Mouse (Mus musculus) hindbrain, embryonic 13.5 days (tissue): ENCODE data around the gene Rangrf. TPM values are rescaled to one million over a fixed set of nuclear protein-coding genes. Genes with fewer than 3 reads are reported as not detected.
"Not testable (repeated sequence)": the region's sequence is repeated elsewhere in the genome, so short reads cannot be mapped to it uniquely, and the experiment has no call there.

Source experiments
- ATAC-seq: fragments of 200-750 bp; cut with Nextera tagmentation; 2 replicates; pipeline ENCODE4 v1.8.0; 2017; ENCODE audit warnings: moderate TSS enrichment; ENCODE audit not compliant: low FRiP score
- H3K27ac ChIP-seq: fragments of 300-500 bp; sonication (generic); 2 replicates; pipeline ENCODE4 v1.5.1; 2015; ENCODE audit warnings: inconsistent platforms, mild to moderate bottlenecking, moderate library complexity
- H3K27me3 ChIP-seq: fragments of 300-500 bp; sonication (generic); 2 replicates; pipeline ENCODE4 v1.6.1; 2015; ENCODE audit warnings: mild to moderate bottlenecking, inconsistent platforms
- H3K36me3 ChIP-seq: fragments of 300-500 bp; sonication (generic); 2 replicates; pipeline ENCODE4 v1.6.1; 2015; ENCODE audit warnings: mild to moderate bottlenecking, inconsistent platforms
- H3K4me1 ChIP-seq: fragments of 300-500 bp; sonication (generic); replicated peaks from 2 replicates; pipeline ENCODE4 v1.6.1; 2015; ENCODE audit warnings: inconsistent platforms
- H3K4me2 ChIP-seq: fragments of 300-500 bp; sonication (generic); 2 replicates; pipeline ENCODE4 v1.6.1; 2015; ENCODE audit warnings: inconsistent platforms, mild to moderate bottlenecking, moderate library complexity
- H3K4me3 ChIP-seq: fragments of 300-500 bp; sonication (generic); 2 replicates; pipeline ENCODE4 v1.5.1; 2015; ENCODE audit warnings: mild to moderate bottlenecking, inconsistent platforms
- H3K9ac ChIP-seq: fragments of 300-500 bp; sonication (generic); 2 replicates; pipeline ENCODE4 v1.6.1; 2015; ENCODE audit warnings: mild to moderate bottlenecking, inconsistent platforms
- H3K9me3 ChIP-seq: fragments of 300-500 bp; sonication (generic); 2 replicates; pipeline ENCODE4 v1.6.1; 2016; ENCODE audit warnings: inconsistent platforms
- WGBS: fragments of 180-500 bp; shearing (Covaris S2); methylation state at CpG from one replicate; pipeline ENCODE4 v1.1.7; 2015; 5-methylcytosine and 5-hydroxymethylcytosine counted together
- polyA plus RNA-seq: library from polyadenylated mRNA; unstranded; fragments of >200 nt; fragmentation: Nextera tagmentation; extraction: Ambion mirVana; gene quantifications from 2 replicates; pipeline ENCODE4 v1.2.1, GENCODE M21; 2015

Rangrf gene
- polyA plus RNA-seq: 24.7 and 26.7 TPM in 2 replicates

- H3K9ac ChIP-seq: 0 out of 2 replicates have a peak within 1 kb of the TSS, but pooled peaks have one; percentile 15
Measured at GRCm38 (mm10) chr11:68975085-68975484, at the start of gene Rangrf. Gene Rangrf, minus strand, starts transcription at chr11:68975185.

GRCm38 (mm10) chr11:69020691-69021090 is 45.7 kb upstream of the Rangrf start:
- H3K4me2 ChIP-seq: no peak overlapping the region

More at GRCm38 (mm10) chr11:68975085-68975484, at the start of gene Rangrf:
- H3K9me3 ChIP-seq: no peaks in the 10 kb centered on the region
- no peak for ATAC-seq
- peak within 1 kb of the TSS; percentile 63 for H3K4me2 ChIP-seq
- H3K27me3 ChIP-seq: 0 out of 2 replicates have a peak, but pooled peaks cover 3% of the 10 kb centered on the region
- H3K36me3 ChIP-seq: no peaks in the 10 kb centered on the region
- H3K27ac ChIP-seq: no peak within 1 kb of the TSS
- 82% methylated on average over 7 of the region's 7 CpGs for WGBS
- H3K4me3 ChIP-seq: peak within 1 kb of the TSS; percentile 43
- peaks cover 14% of the 10 kb centered on the region for H3K4me1 ChIP-seq

GRCm38 (mm10) chr11:69016755-69017154 is 41.8 kb upstream of the Rangrf start:
- Histone ChIP-seq H3K9me3 (no peaks in the 10 kb centered on the region), H3K9ac (peak overlapping the region; percentile 85), H3K27ac (peak overlapping the region; percentile 91), H3K27me3 (no peaks in the 10 kb centered on the region), H3K4me1 (peaks cover 20% of the 10 kb centered on the region), H3K4me3 (peak overlapping the region; percentile 73), H3K4me2 (peak overlapping the region; percentile 68), H3K36me3 (peaks cover 10% of the 10 kb centered on the region)
- no peak for ATAC-seq
- 71% methylated on average over 3 of the region's 3 CpGs for WGBS

More at GRCm38 (mm10) chr11:69020691-69021090, 45.7 kb upstream of the Rangrf start:
- Histone ChIP-seq H3K4me1 (peaks cover 11% of the 10 kb centered on the region), H3K27ac (no peak overlapping the region), H3K9ac (no peak overlapping the region), H3K36me3 (peaks cover 48% of the 10 kb centered on the region), H3K27me3 (no peaks in the 10 kb centered on the region), H3K9me3 (no peaks in the 10 kb centered on the region), H3K4me3 (no peak overlapping the region)
- no peak for ATAC-seq

- no peaks in the 10 kb centered on the region for H3K27me3 ChIP-seq
- peaks cover 29% of the 10 kb centered on the region for H3K4me1 ChIP-seq
- H3K27ac ChIP-seq: peak within 1 kb of the TSS; percentile 91
- H3K36me3 ChIP-seq: peaks cover under 1% of the 10 kb centered on the region
- H3K4me2 ChIP-seq: peak within 1 kb of the TSS; percentile 68
- H3K4me3 ChIP-seq: peak within 1 kb of the TSS; percentile 73
- WGBS: 4% methylated on average over 38 of the region's 38 CpGs
- peak; percentile 93 for ATAC-seq
- H3K9ac ChIP-seq: peak within 1 kb of the TSS; percentile 85
- no peaks in the 10 kb centered on the region for H3K9me3 ChIP-seq
Measured at GRCm38 (mm10) chr11:69015644-69016441, 40.9 kb upstream of the Rangrf start, which contains the start of gene Ctc1. Gene Ctc1, plus strand, starts transcription at chr11:69015911.

- Histone ChIP-seq H3K9me3 (no peaks in the 10 kb centered on the region), H3K36me3 (no peaks in the 10 kb centered on the region), H3K27me3 (no peaks in the 10 kb centered on the region), H3K4me2 (peak overlapping the region; percentile 71), H3K9ac (peak overlapping the region; percentile 75), H3K27ac (peak overlapping the region; percentile 95), H3K4me1 (peaks cover 36% of the 10 kb centered on the region), H3K4me3 (peak overlapping the region; percentile 50)
- 1% methylated on average over 18 of the region's 18 CpGs for WGBS
- peak; percentile 67 for ATAC-seq
Measured at GRCm38 (mm10) chr11:69012071-69012601, 37.2 kb upstream of the Rangrf start.

- not testable (repeated sequence) for H3K9ac ChIP-seq, H3K36me3 ChIP-seq, H3K27me3 ChIP-seq, ATAC-seq, H3K9me3 ChIP-seq
- Histone ChIP-seq H3K4me1 (peaks cover 31% of the 10 kb centered on the region), H3K4me2 (peak overlapping the region; percentile 71), H3K27ac (peak overlapping the region; percentile 95), H3K4me3 (peak overlapping the region; percentile 50)
- 63% methylated on average over 2 of the region's 2 CpGs for WGBS
Measured at GRCm38 (mm10) chr11:69011445-69011844, 36.5 kb upstream of the Rangrf start.

GRCm38 (mm10) chr11:69010400-69011323 is 35.7 kb upstream of the Rangrf start:
- no peaks in the 10 kb centered on the region for H3K36me3 ChIP-seq
- H3K4me2 ChIP-seq: no peak overlapping the region; the same call in 1 of the 2 replicates
- H3K9ac ChIP-seq: no peak overlapping the region
- H3K9me3 ChIP-seq: no peaks in the 10 kb centered on the region
- H3K27ac ChIP-seq: no peak overlapping the region
- no peak overlapping the region for H3K4me3 ChIP-seq
- ATAC-seq: no peak
- H3K27me3 ChIP-seq: no peaks in the 10 kb centered on the region
- H3K4me1 ChIP-seq: peaks cover 30% of the 10 kb centered on the region
- 89% methylated on average over 15 of the region's 15 CpGs for WGBS

- no peak overlapping the region for H3K27ac ChIP-seq
- no peak for ATAC-seq
- H3K36me3 ChIP-seq: no peaks in the 10 kb centered on the region
- no peaks in the 10 kb centered on the region for H3K27me3 ChIP-seq
- peaks cover 26% of the 10 kb centered on the region for H3K4me1 ChIP-seq
- no peak overlapping the region for H3K4me2 ChIP-seq
- H3K4me3 ChIP-seq: no peak overlapping the region
- no peaks in the 10 kb centered on the region for H3K9me3 ChIP-seq
- H3K9ac ChIP-seq: no peak overlapping the region
- 87% methylated on average over 1 of the region's 1 CpGs for WGBS
Measured at GRCm38 (mm10) chr11:69009508-69009907, 34.5 kb upstream of the Rangrf start.

GRCm38 (mm10) chr11:69008182-69009121 is 33.5 kb upstream of the Rangrf start, which contains the start of gene Pfas:
Gene Pfas, minus strand, starts transcription at chr11:69008460.
- peak; percentile 79 for ATAC-seq

GRCm38 (mm10) chr11:69006575-69006974 is 31.6 kb upstream of the Rangrf start:
- peaks cover 19% of the 10 kb centered on the region for H3K4me1 ChIP-seq
- not testable (repeated sequence) for H3K27me3 ChIP-seq, H3K27ac ChIP-seq, H3K4me3 ChIP-seq, ATAC-seq, H3K9me3 ChIP-seq, H3K4me2 ChIP-seq, H3K9ac ChIP-seq
- peaks cover 16% of the 10 kb centered on the region for H3K36me3 ChIP-seq

More at GRCm38 (mm10) chr11:69008182-69009121, 33.5 kb upstream of the Rangrf start, which contains the start of gene Pfas:
- 9% methylated on average over 38 of the region's 38 CpGs for WGBS
- Histone ChIP-seq H3K9me3 (no peaks in the 10 kb centered on the region), H3K4me3 (peak within 1 kb of the TSS; percentile 70), H3K9ac (peak within 1 kb of the TSS; percentile 78), H3K4me2 (peak within 1 kb of the TSS; percentile 70), H3K27me3 (no peaks in the 10 kb centered on the region), H3K36me3 (no peaks in the 10 kb centered on the region), H3K4me1 (peaks cover 26% of the 10 kb centered on the region), H3K27ac (peak within 1 kb of the TSS; percentile 46)

GRCm38 (mm10) chr11:69005193-69005592 is 30.2 kb upstream of the Rangrf start:
- no peaks in the 10 kb centered on the region for H3K9me3 ChIP-seq
- no peak overlapping the region for H3K9ac ChIP-seq
- no peak for ATAC-seq
- no peak overlapping the region for H3K27ac ChIP-seq
- peaks cover 30% of the 10 kb centered on the region for H3K36me3 ChIP-seq
- H3K4me2 ChIP-seq: no peak overlapping the region
- peaks cover 11% of the 10 kb centered on the region for H3K4me1 ChIP-seq
- 97% methylated on average over 7 of the region's 7 CpGs for WGBS
- H3K4me3 ChIP-seq: no peak overlapping the region
- no peaks in the 10 kb centered on the region for H3K27me3 ChIP-seq
